Mouse (Mus musculus) olfactory bulb, adult 2 months (tissue): ENCODE measurements around the gene Olfr992. TPM values are rescaled to one million over a fixed set of nuclear protein-coding genes. Genes with fewer than 3 reads are reported as not detected.
"Not testable (repeated sequence)": the region's sequence is repeated elsewhere in the genome, so short reads cannot be mapped to it uniquely, and the experiment has no call there.

Source experiments
- H3K27ac ChIP-seq: fragments of 200-500 bp; 2 replicates; pipeline ENCODE4 v1.5.1; 2012; ENCODE audit warnings: low read depth, low read length; ENCODE audit not compliant: insufficient read depth
- H3K4me1 ChIP-seq: fragments of 200-500 bp; 2 replicates; pipeline ENCODE4 v1.6.1; 2012; ENCODE audit warnings: low read length; ENCODE audit not compliant: control insufficient read depth, insufficient read depth
- H3K4me3 ChIP-seq: fragments of 200-500 bp; 2 replicates; pipeline ENCODE4 v1.5.1; 2012; ENCODE audit warnings: mild to moderate bottlenecking, low read depth, low read length, moderate library complexity; ENCODE audit not compliant: insufficient read depth
- CTCF ChIP-seq: fragments of 200-500 bp; IDR thresholded peaks from 2 replicates; pipeline ENCODE4 v1.5.1; 2012; ENCODE audit warnings: low read depth, mild to moderate bottlenecking, low read length, moderate library complexity; ENCODE audit not compliant: insufficient read depth
- POLR2A ChIP-seq: fragments of 200-500 bp; IDR thresholded peaks from 2 replicates; pipeline ENCODE4 v1.6.1; 2012; ENCODE audit warnings: mild to moderate bottlenecking, low read depth, low read length, moderate library complexity; ENCODE audit not compliant: insufficient read depth
- WGBS: fragments of 180-500 bp; shearing (Covaris S2); methylation state at CpG from one replicate; pipeline ENCODE4 v1.1.7; 2018; 5-methylcytosine and 5-hydroxymethylcytosine counted together
- polyA plus RNA-seq: library from polyadenylated mRNA; stranded (reverse); fragments of >200 nt; gene quantifications from 2 replicates; pipeline ENCODE4 v1.2.4, GENCODE M21; 2012; ENCODE audit warnings: low replicate concordance; ENCODE audit not compliant: missing spikeins, insufficient read depth, insufficient read length

The Olfr992 gene
- polyA plus RNA-seq, result not detected in 2 replicates

- 55% methylated on average over 2 of the region's 2 CpGs for WGBS
- Histone ChIP-seq H3K4me1 (no peaks in the 10 kb centered on the region), H3K27ac (no peak within 1 kb of the TSS), H3K4me3 (no peak within 1 kb of the TSS)
- TF ChIP-seq POLR2A, result no peak
- TF ChIP-seq CTCF, result no peak
These were observed at the start of gene Olfr992 for GRCm38 (mm10) chr2:85409369-85409768. Gene Olfr992, minus strand, starts transcription at chr2:85409469.

DNA sequence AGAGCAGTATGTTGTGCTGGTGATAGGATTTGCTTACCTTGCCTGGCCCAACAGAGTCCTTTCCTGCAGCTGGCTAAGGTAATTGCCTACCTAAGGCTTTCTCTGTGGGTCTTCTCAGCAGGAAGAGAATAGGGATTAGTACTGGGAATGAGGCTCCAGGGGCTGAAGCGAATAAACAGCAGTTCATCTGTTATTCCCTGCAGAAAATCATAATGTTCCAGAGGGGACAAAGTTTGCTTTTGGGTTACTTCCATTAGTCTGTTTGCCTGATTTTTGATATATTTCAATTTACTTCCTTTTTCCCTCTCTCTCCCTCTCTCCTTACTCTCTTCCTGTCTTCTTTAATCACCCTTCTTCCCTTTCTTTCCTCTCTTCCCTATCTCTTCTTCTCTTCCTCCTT, 34.3 kb upstream of the Olfr992 start, which contains the start of gene Olfr995:
Gene Olfr995, minus strand, starts transcription at position 101 of the 400 bp plus-strand sequence.
- Histone ChIP-seq H3K4me1 (no peaks in the 10 kb centered on the region), H3K4me3 (no peak within 1 kb of the TSS), H3K27ac (no peak within 1 kb of the TSS)
- TF ChIP-seq CTCF (no peak), POLR2A (no peak)
- WGBS, result 39% methylated on average over 1 of the region's 1 CpGs

DNA sequence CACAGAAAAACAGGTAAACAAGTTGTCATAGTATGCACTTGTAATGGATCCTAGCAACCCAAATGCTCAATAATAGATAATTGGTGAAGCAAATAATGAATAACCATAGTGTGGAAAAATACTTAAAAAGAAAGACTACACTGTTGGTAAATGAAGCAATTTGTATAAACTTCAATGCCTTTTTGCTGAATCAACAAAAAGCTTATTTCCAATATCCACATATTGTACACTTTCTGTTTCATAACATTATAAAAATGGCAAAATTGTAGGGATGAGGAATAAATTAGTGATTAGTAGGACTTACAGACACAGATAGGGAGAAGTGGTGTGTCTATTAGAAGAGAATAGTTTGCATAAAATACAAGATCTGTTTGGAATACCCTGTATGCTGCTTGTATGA, 33.3 kb upstream of the Olfr992 start:
- H3K27ac ChIP-seq, result no peak overlapping the region

GRCm38 (mm10) chr2:85436351-85436750, 27.1 kb upstream of the Olfr992 start, which contains the start of gene Olfr994:
Gene Olfr994, minus strand, starts transcription at chr2:85436451.
- Histone ChIP-seq H3K4me3 (no peak within 1 kb of the TSS), H3K27ac (no peak within 1 kb of the TSS), H3K4me1 (no peaks in the 10 kb centered on the region)
- no peak for TF ChIP-seq POLR2A
- TF ChIP-seq CTCF, result no peak
- 93% methylated on average over 3 of the region's 3 CpGs for WGBS

More for the DNA sequence above, 33.3 kb upstream of the Olfr992 start:
- TF ChIP-seq POLR2A (no peak), CTCF (no peak)
- Histone ChIP-seq H3K4me3 (no peak overlapping the region), H3K4me1 (no peaks in the 10 kb centered on the region)

DNA sequence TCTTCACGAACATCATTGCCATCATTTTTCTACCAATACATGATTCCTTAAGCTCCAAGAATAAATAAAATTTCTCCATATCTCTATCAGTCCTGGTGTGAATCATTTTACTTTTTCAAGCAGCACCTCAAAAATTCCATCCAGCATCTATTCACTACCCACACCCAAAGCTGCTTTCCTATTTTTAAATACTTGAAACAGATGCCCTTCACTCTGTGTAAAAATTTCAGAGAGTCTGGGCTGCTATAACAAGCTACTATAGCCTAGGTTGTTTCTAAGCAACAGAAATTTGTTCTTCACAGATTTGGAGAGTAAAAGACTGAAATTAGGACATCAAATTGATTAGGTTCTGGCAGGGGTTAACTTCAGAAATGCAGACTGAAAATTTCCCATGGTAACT, 16.6 kb upstream of the Olfr992 start:
- 93% methylated on average over 1 of the region's 1 CpGs for WGBS
- Histone ChIP-seq H3K4me3 (no peak overlapping the region), H3K27ac (no peak overlapping the region), H3K4me1 (no peaks in the 10 kb centered on the region)
- TF ChIP-seq POLR2A, result no peak
- TF ChIP-seq CTCF, result no peak

DNA sequence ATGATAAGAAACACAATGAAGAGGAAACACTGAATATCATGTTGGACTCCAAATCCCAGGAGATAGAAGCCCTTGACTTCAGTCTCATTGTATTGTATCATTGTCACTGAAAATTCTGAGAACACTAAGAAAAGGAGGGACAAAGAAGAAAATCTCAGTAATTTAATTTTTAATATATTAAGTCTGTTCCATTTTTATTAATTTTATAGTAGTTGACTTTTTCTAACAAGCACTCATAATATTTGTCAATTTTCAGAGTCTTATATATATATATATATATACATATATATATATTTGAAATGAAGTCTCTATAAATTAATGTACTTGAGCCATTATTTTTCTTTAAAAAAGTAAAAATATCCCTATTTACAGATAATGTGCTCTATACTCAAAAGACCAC, 5.5 kb upstream of the Olfr992 start, which contains the start of gene Olfr993:
Gene Olfr993, minus strand, starts transcription at position 101 of the 400 bp plus-strand sequence.
- Histone ChIP-seq H3K4me1 (no peaks in the 10 kb centered on the region), H3K4me3 (no peak within 1 kb of the TSS), H3K27ac (no peak within 1 kb of the TSS)
- no peak for TF ChIP-seq POLR2A
- no peak for TF ChIP-seq CTCF

- not testable (repeated sequence) for H3K27ac ChIP-seq, H3K4me1 ChIP-seq, H3K4me3 ChIP-seq
These were observed 46.1 kb downstream of the Olfr992 start, which contains the start of gene Olfr988 for GRCm38 (mm10) chr2:85363127-85363526. Gene Olfr988, minus strand, starts transcription at chr2:85363227.

Other genes with a start within 250 kb of the Olfr992 start
- 119 TPM in 1 of 2 replicates, not detected in the other for gene Lrrc55, start 212.3 kb downstream of the Olfr992 start, polyA plus RNA-seq
- gene Olfr987, start 70.2 kb downstream of the Olfr992 start, polyA plus RNA-seq, result not detected in 2 replicates
- not detected in 2 replicates for gene Olfr988, start 46.2 kb downstream of the Olfr992 start, polyA plus RNA-seq
- gene Olfr993, start 5.4 kb upstream of the Olfr992 start, polyA plus RNA-seq, result not detected in 2 replicates
- not detected in 2 replicates for gene Olfr994, start 27.0 kb upstream of the Olfr992 start, polyA plus RNA-seq
- not detected in 2 replicates for gene Olfr995, start 34.2 kb upstream of the Olfr992 start, polyA plus RNA-seq
- gene 4833423E24Rik, start 109.6 kb upstream of the Olfr992 start, polyA plus RNA-seq, result not detected in 2 replicates
- not detected in 2 replicates for gene Olfr996, start 169.7 kb upstream of the Olfr992 start, polyA plus RNA-seq
- gene Olfr998, start 179.5 kb upstream of the Olfr992 start, polyA plus RNA-seq, result not detected in 2 replicates
- gene Olfr1000, start 202.4 kb upstream of the Olfr992 start, polyA plus RNA-seq, result not detected in 2 replicates
- not detected in 2 replicates for gene Olfr1002, start 241.2 kb upstream of the Olfr992 start, polyA plus RNA-seq